Mouse (Mus musculus): ENCODE measurements around the gene Fbxo44.
A peak's percentile ranks its signal among the peaks of the same experiment; 100 is the strongest.
"Not testable (repeated sequence)": the region's sequence is repeated elsewhere in the genome, so short reads cannot be mapped to it uniquely, and the experiment has no call there.

The Fbxo44 gene

GRCm38 (mm10) chr4:148128672-148129071 is 31.6 kb downstream of the Fbxo44 start:
- no peak for DNase-seq

GRCm38 (mm10) chr4:148128241-148128640 is 32.0 kb downstream of the Fbxo44 start:
- DNase-seq = no peak

- no peak for DNase-seq
Measured at GRCm38 (mm10) chr4:148122694-148123066, 37.6 kb downstream of the Fbxo44 start.

- DNase-seq = no peak
Measured at GRCm38 (mm10) chr4:148121982-148122693, 38.1 kb downstream of the Fbxo44 start.

- DNase-seq = no peak
Measured at GRCm38 (mm10) chr4:148121362-148121761, 38.9 kb downstream of the Fbxo44 start.

- no peak for DNase-seq
Measured at GRCm38 (mm10) chr4:148120555-148120954, 39.7 kb downstream of the Fbxo44 start.

- DNase-seq = not testable (repeated sequence)
Measured at GRCm38 (mm10) chr4:148119578-148119977, 40.7 kb downstream of the Fbxo44 start.

GRCm38 (mm10) chr4:148117392-148117791 is 42.9 kb downstream of the Fbxo44 start:
- DNase-seq = no peak

- no peak for DNase-seq
Measured at GRCm38 (mm10) chr4:148116657-148117056, 43.6 kb downstream of the Fbxo44 start.

GRCm38 (mm10) chr4:148115467-148115866 is 44.8 kb downstream of the Fbxo44 start:
- DNase-seq = peak; percentile 54

- peak; percentile 87 for DNase-seq
Measured at GRCm38 (mm10) chr4:148114758-148115391, 45.4 kb downstream of the Fbxo44 start.

- no peak for DNase-seq
Measured at GRCm38 (mm10) chr4:148112519-148112918, 47.8 kb downstream of the Fbxo44 start.

- no peak for DNase-seq
Measured at GRCm38 (mm10) chr4:148109215-148109614, 51.1 kb downstream of the Fbxo44 start.

GRCm38 (mm10) chr4:148108565-148109100 is 51.6 kb downstream of the Fbxo44 start:
- no peak for DNase-seq

GRCm38 (mm10) chr4:148107621-148108291 is 52.5 kb downstream of the Fbxo44 start:
- no peak for DNase-seq

- DNase-seq = no peak
Measured at GRCm38 (mm10) chr4:148104146-148104545, 56.1 kb downstream of the Fbxo44 start.
